Mouse (Mus musculus): ENCODE data around the gene Nicn1. TPM values are rescaled to one million over a fixed set of nuclear protein-coding genes. Genes with fewer than 3 reads are reported as not detected.
A peak's percentile ranks its signal among the peaks of the same experiment; 100 is the strongest.

Gene Nicn1
- polyA plus RNA-seq, 1 experiment from 2014 or later, result 54.9 TPM

DNA sequence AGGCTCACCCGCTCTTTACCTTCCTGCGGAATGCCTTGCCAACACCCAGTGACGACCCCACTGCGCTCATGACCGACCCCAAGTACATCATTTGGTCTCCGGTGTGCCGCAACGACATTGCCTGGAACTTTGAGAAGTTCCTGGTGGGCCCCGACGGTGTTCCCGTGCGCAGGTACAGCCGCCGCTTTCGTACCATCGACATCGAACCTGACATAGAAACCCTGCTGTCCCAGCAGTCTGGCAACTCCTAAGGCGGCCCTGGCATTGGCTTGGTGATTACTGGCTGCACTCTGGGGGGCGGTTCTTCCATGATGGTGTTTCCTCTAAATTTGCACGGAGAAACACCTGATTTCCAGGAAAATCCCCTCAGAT, 49.6 kb downstream of the Nicn1 start:
- no peak for ATAC-seq (ENCODE audit: insufficient number of reproducible peaks, insufficient read depth, low FRiP score, low TSS enrichment)
- 8% methylated on average over 20 of the region's 20 CpGs for WGBS
- Histone ChIP-seq H3K36me3 (peaks cover 15% of the 10 kb centered on the region), H3K9me3 (no peaks in the 10 kb centered on the region), H3K4me3 (peak overlapping the region; percentile 71), H3K9ac (peak overlapping the region; percentile 84), H3K4me2 (replicated peaks) (peak overlapping the region; percentile 78), H3K4me1 (peaks cover 19% of the 10 kb centered on the region), H3K27me3 (no peaks in the 10 kb centered on the region), H3K27ac (peak overlapping the region; percentile 95)

DNA sequence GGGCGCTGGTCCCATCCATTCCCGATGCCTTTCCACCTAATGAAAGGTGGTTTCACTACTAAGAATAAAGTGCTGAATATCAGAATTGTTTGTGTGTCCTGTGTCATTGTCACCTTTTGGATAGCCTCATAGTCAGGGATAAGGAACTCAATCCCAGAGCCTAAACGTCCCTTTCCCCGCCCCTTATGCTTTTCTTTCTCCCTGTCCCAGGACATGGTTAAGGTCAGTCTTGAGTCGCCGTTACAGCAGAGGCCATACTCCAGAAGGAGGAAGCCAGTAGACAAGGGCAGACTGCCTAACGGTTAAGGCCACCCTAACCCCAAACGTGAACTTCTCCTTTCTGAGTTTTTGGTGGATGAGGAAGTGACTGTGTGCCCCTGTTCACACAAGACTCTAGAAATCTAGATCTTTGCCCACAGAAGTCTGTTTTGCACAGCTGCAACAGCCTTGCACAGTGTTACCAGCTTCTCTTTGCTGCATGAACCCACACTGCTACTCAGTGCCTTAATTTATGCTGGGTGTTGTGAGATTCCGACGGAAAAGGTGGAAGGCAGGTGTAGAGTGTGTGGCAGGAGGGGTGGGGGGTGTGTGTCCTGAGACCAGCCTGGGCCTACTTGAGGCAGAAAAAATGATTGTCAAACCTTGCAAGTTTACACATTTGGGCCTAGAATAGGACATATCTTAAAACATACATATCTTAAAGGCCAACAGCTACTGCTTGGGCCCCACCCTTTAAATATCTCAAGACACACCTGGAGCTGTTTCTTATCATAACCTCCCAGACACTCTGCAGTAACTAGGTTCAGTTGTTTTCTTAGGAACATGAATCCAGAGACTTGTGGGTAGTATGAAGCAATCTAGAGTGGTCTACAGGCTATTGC, 50.3 kb downstream of the Nicn1 start:
- Histone ChIP-seq H3K27ac (0 out of 2 replicates have a peak overlapping the region, but pooled peaks have one; percentile 95), H3K36me3 (peaks cover 9% of the 10 kb centered on the region), H3K4me2 (replicated peaks) (peak overlapping the region; percentile 78), H3K9ac (peak overlapping the region; percentile 84), H3K4me1 (peaks cover 19% of the 10 kb centered on the region), H3K27me3 (no peaks in the 10 kb centered on the region), H3K4me3 (peak overlapping the region; percentile 71), H3K9me3 (no peaks in the 10 kb centered on the region)
- no peak for ATAC-seq (ENCODE audit: insufficient number of reproducible peaks, insufficient read depth, low FRiP score, low TSS enrichment)
- 59% methylated on average over 10 of the region's 10 CpGs for WGBS

DNA sequence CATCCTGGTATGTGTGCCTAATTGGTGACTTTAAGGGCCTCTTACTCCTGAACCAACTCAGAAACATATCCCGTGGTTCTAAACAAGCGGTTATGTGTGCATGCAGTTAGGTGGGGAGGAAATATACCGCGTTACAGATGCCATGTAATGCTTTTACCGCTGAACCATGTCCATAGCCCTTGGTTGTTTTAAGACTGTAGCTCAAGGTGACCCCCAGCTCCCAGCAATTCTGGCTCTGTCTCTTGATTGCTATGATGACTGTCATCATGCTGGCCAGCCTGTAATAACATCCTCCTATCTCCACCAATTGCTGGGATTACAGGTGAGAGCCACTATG, 50.9 kb downstream of the Nicn1 start:
- no peak overlapping the region for H3K9ac ChIP-seq
- no peak overlapping the region for H3K27ac ChIP-seq
- H3K9me3 ChIP-seq, result no peaks in the 10 kb centered on the region
- peaks cover 19% of the 10 kb centered on the region for H3K4me1 ChIP-seq
- H3K27me3 ChIP-seq, result no peaks in the 10 kb centered on the region
- ATAC-seq (ENCODE audit: insufficient number of reproducible peaks, insufficient read depth, low FRiP score, low TSS enrichment), result no peak
- peaks cover 6% of the 10 kb centered on the region; the same call in 1 of the 2 replicates for H3K36me3 ChIP-seq
- 91% methylated on average over 5 of the region's 5 CpGs for WGBS
- peak overlapping the region; percentile 78; the same call in 1 of the 2 replicates for H3K4me2 ChIP-seq (replicated peaks)
- no peak overlapping the region for H3K4me3 ChIP-seq

DNA sequence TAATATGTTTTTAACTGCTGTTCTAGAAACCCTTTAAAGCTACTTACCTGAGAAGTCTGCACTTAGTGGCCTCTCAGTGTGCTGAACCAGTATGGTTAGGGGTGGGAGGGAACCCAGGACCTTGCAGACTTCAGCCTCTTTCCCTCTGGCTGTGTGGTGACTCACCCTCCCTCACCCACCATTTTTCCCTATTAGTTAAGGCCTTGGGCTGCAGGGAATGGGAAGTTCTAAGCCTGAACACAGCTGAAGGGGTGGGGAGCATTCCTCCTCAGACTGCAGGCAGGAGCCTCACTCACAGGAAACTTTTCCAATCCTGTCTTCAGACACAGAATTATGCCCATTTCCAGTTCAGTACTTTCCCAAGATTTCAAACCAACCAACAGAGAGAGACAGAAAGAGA, 51.6 kb downstream of the Nicn1 start:
- H3K27ac ChIP-seq, result no peak overlapping the region; the same call in 1 of the 2 replicates

DNA sequence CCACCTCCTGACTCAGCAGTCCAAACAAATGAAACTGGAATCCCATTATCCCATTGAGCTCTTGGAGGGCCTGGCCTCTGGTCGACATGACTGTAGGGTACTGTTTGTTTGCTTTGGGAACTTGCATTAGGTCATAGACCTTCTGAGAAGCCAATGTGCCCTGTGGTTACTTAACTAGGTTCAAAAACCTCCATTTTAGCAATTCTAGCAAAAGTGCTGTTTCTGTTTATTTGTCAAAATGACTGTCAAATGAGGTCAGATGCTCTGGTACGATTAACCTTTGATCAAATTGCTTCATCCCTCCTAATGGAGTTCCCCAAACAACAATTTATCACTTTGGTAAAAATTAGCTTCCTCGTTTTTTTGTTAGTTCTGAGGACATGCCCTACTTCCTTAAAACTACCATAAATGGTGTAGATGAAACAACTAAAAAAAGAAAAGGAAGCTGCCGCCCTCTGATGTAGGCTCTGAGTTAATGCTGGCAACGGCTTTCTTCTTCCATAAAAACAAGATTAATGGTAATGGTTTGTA, 52.1 kb downstream of the Nicn1 start:
- Histone ChIP-seq H3K27me3 (no peaks in the 10 kb centered on the region), H3K4me2 (replicated peaks) (no peak overlapping the region), H3K4me3 (no peak overlapping the region), H3K27ac (peak overlapping the region; percentile 24; the same call in 1 of the 2 replicates), H3K4me1 (peaks cover 21% of the 10 kb centered on the region), H3K36me3 (peaks cover 4% of the 10 kb centered on the region; the same call in 1 of the 2 replicates), H3K9me3 (no peaks in the 10 kb centered on the region), H3K9ac (no peak overlapping the region)
- ATAC-seq (ENCODE audit: insufficient number of reproducible peaks, insufficient read depth, low FRiP score, low TSS enrichment), result no peak
- WGBS, result 43% methylated on average over 5 of the region's 5 CpGs

More for the DNA sequence above, 51.6 kb downstream of the Nicn1 start:
- Histone ChIP-seq H3K9me3 (no peaks in the 10 kb centered on the region), H3K9ac (no peak overlapping the region), H3K4me3 (no peak overlapping the region), H3K27me3 (no peaks in the 10 kb centered on the region), H3K4me1 (peaks cover 21% of the 10 kb centered on the region), H3K4me2 (replicated peaks) (no peak overlapping the region), H3K36me3 (peaks cover 4% of the 10 kb centered on the region; the same call in 1 of the 2 replicates)
- ATAC-seq (ENCODE audit: insufficient number of reproducible peaks, insufficient read depth, low FRiP score, low TSS enrichment), result no peak

DNA sequence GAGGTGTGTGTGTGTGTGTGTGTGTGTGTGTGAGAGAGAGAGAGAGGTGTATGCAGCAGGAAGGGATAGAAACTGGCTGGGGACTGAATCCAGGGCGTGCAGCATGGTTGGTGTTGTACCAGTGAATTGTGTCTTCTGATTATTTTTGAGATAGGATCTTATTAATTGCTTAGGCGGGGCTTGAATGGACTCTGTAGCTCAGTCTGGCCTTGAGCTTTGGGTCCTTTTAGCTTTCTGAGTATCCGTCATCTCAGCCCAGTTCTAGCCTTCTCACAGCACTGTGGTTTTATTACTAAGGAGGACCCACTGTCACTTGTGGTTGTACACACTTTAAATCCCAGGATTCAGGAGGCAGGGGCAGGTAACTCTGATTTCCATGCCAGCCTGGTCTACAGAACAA, 53.1 kb downstream of the Nicn1 start:
- Histone ChIP-seq H3K4me1 (peaks cover 20% of the 10 kb centered on the region), H3K36me3 (no peaks in the 10 kb centered on the region), H3K9ac (no peak overlapping the region), H3K27me3 (no peaks in the 10 kb centered on the region), H3K4me3 (no peak overlapping the region), H3K4me2 (replicated peaks) (no peak overlapping the region), H3K9me3 (no peaks in the 10 kb centered on the region), H3K27ac (no peak overlapping the region)
- WGBS, result 77% methylated on average over 3 of the region's 3 CpGs
- no peak for ATAC-seq (ENCODE audit: insufficient number of reproducible peaks, insufficient read depth, low FRiP score, low TSS enrichment)

DNA sequence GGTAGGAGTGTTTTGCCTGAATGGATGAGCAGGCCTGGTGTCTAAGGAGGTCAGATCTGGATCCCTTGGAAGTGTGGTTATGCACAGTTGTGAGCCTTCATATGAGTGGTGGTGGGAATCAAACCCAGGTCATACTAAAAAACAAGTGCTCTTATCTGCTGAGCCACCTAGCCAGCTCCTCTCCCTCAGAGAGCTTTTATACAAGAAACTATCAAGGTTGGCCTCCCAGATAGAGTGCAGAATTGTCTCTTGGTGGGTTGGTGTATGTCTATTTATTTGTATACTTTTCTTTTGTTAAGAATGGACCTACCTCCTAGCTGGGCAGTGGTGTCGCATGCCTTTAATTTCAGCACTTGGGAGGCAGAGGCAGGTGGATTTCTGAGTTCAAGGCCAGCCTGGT, 53.6 kb downstream of the Nicn1 start:
- Histone ChIP-seq H3K4me2 (replicated peaks) (no peak overlapping the region), H3K4me3 (no peak overlapping the region), H3K27me3 (no peaks in the 10 kb centered on the region), H3K36me3 (no peaks in the 10 kb centered on the region), H3K9ac (no peak overlapping the region), H3K4me1 (peaks cover 22% of the 10 kb centered on the region), H3K9me3 (no peaks in the 10 kb centered on the region), H3K27ac (no peak overlapping the region)
- ATAC-seq (ENCODE audit: insufficient number of reproducible peaks, insufficient read depth, low FRiP score, low TSS enrichment), result no peak
- 93% methylated on average over 1 of the region's 1 CpGs for WGBS

DNA sequence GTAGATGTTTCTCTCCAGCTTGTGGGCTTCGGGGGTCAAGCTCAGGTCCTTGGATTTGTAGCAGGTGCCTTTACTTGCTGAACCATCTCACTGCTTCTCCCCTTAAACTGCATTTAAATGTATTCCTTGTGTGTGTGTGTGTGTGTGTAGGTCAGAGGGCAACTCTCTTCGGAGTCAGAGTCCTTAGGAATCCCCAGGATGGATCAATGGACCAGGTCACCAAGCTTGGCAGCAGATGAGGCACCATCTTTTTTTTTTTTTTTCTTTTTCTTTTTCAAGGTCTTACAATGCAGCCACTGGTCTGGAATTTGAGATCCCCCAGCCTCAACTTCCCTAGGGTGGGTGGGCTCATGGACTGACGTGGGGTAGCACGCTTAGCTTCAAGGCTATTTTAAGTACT, 54.2 kb downstream of the Nicn1 start:
- no peak overlapping the region for H3K9ac ChIP-seq
- no peaks in the 10 kb centered on the region for H3K27me3 ChIP-seq
- no peak overlapping the region for H3K27ac ChIP-seq
- no peak overlapping the region for H3K4me3 ChIP-seq
- H3K9me3 ChIP-seq, result no peaks in the 10 kb centered on the region
- H3K4me2 ChIP-seq (replicated peaks), result no peak overlapping the region
- ATAC-seq (ENCODE audit: insufficient number of reproducible peaks, insufficient read depth, low FRiP score, low TSS enrichment), result no peak
- H3K4me1 ChIP-seq, result peaks cover 23% of the 10 kb centered on the region
- no peaks in the 10 kb centered on the region for H3K36me3 ChIP-seq
- 82% methylated on average over 4 of the region's 4 CpGs for WGBS

Other genes starting within 250 kb of the Nicn1 start
- 25.1 and 28.8 TPM in 2 replicates for gene Gmppb, start 241.2 kb upstream of the Nicn1 start, polyA plus RNA-seq (2016; fragmentation: Nextera tagmentation; extraction: Ambion mirVana)
- 3.1 and 4.2 TPM in 2 replicates for gene Amigo3, start 237.3 kb upstream of the Nicn1 start, polyA plus RNA-seq (2016; fragmentation: Nextera tagmentation; extraction: Ambion mirVana)
- 0.29 and 0.31 TPM in 2 replicates for gene Mst1, start 210.0 kb upstream of the Nicn1 start, polyA plus RNA-seq (2016; fragmentation: Nextera tagmentation; extraction: Ambion mirVana)
- 34.5 and 38.2 TPM in 2 replicates for gene Rnf123, start 207.1 kb upstream of the Nicn1 start, polyA plus RNA-seq (2016; fragmentation: Nextera tagmentation; extraction: Ambion mirVana)
- 54.7 and 55.0 TPM in 2 replicates for gene Apeh, start 195.8 kb upstream of the Nicn1 start, polyA plus RNA-seq (2016; fragmentation: Nextera tagmentation; extraction: Ambion mirVana)
- gene Bsn, start 100.0 kb upstream of the Nicn1 start, polyA plus RNA-seq (2016; fragmentation: Nextera tagmentation; extraction: Ambion mirVana), result 1.1 and 1.5 TPM in 2 replicates
- gene Dag1, start 26.5 kb upstream of the Nicn1 start, polyA plus RNA-seq (2016; fragmentation: Nextera tagmentation; extraction: Ambion mirVana), result 52.4 and 53.7 TPM in 2 replicates
- gene Amt, start 6.4 kb downstream of the Nicn1 start, polyA plus RNA-seq (2016; fragmentation: Nextera tagmentation; extraction: Ambion mirVana), result 17.4 and 17.5 TPM in 2 replicates
- gene Rhoa, start 15.7 kb downstream of the Nicn1 start, polyA plus RNA-seq (2016; fragmentation: Nextera tagmentation; extraction: Ambion mirVana), result 380 and 391 TPM in 2 replicates
- 28.1 and 28.7 TPM in 2 replicates for gene Tcta, start 15.7 kb downstream of the Nicn1 start, polyA plus RNA-seq (2016; fragmentation: Nextera tagmentation; extraction: Ambion mirVana)
- gene Gpx1, start 48.5 kb downstream of the Nicn1 start, polyA plus RNA-seq (2016; fragmentation: Nextera tagmentation; extraction: Ambion mirVana), result 798 and 814 TPM in 2 replicates
- 122 and 124 TPM in 2 replicates for gene Usp4, start 57.4 kb downstream of the Nicn1 start, polyA plus RNA-seq (2016; fragmentation: Nextera tagmentation; extraction: Ambion mirVana)
- 0.27 and 0.97 TPM in 2 replicates for gene 1700102P08Rik, start 102.4 kb downstream of the Nicn1 start, polyA plus RNA-seq (2016; fragmentation: Nextera tagmentation; extraction: Ambion mirVana)
- gene Ccdc36, start 138.1 kb downstream of the Nicn1 start, polyA plus RNA-seq (2016; fragmentation: Nextera tagmentation; extraction: Ambion mirVana), result 1.4 and 2.0 TPM in 2 replicates
- gene BC048562, start 146.1 kb downstream of the Nicn1 start, polyA plus RNA-seq (2016; fragmentation: Nextera tagmentation; extraction: Ambion mirVana), result not detected in 2 replicates
- 53.1 and 58.3 TPM in 2 replicates for gene Ccdc71, start 170.1 kb downstream of the Nicn1 start, polyA plus RNA-seq (2016; fragmentation: Nextera tagmentation; extraction: Ambion mirVana)
- 44.5 and 46.0 TPM in 2 replicates for gene Klhdc8b, start 171.2 kb downstream of the Nicn1 start, polyA plus RNA-seq (2016; fragmentation: Nextera tagmentation; extraction: Ambion mirVana)
- 51.3 and 58.5 TPM in 2 replicates for gene Lamb2, start 189.3 kb downstream of the Nicn1 start, polyA plus RNA-seq (2016; fragmentation: Nextera tagmentation; extraction: Ambion mirVana)
- gene Usp19, start 200.2 kb downstream of the Nicn1 start, polyA plus RNA-seq (2016; fragmentation: Nextera tagmentation; extraction: Ambion mirVana), result 99.0 and 102 TPM in 2 replicates
- gene Qars, start 217.3 kb downstream of the Nicn1 start, polyA plus RNA-seq (2016; fragmentation: Nextera tagmentation; extraction: Ambion mirVana), result 110 and 115 TPM in 2 replicates
- gene Qrich1, start 226.4 kb downstream of the Nicn1 start, polyA plus RNA-seq (2016; fragmentation: Nextera tagmentation; extraction: Ambion mirVana), result 160 TPM in 2 replicates